ENCODE assay signal across 8 mouse cellular contexts in the genomic region with DNA sequence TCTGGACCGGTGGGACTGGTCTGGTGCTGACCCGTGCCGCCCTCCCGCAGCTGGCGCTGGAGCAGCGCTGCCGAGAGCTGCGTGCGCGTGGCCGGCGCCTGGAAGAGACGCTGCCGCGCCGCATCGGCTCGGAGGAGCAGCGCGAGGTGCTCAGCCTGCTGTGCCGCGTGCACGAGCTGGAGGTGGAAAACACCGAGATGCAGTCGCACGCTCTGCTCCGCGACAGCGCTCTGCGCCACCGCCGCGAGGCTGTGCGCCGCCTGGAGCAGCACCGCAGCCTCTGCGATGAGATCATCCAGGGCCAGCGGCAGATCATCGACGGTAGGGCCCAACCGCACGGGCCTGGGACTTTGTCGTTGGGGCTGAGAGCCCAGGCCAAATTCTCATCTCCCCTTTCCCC. TPM values are rescaled to one million over a fixed set of nuclear protein-coding genes. Genes with fewer than 3 reads are reported as not detected.
DNase-seq lines count a peak whose midpoint lies in the region; ATAC-seq and TF ChIP-seq lines count a peak whose summit lies in the region.

No protein-coding gene starts in this region.

- H3K27ac ChIP-seq in bone marrow macrophage, adult 2 months (ENCODE audit: insufficient read depth, low read depth, low read length): no peak overlapping the region
- peak overlapping the region; percentile 50; the same call in 1 of the 2 replicates for H3K27ac ChIP-seq in midbrain, embryonic 10.5 days (replicated peaks)
- no peak overlapping the region for H3K27ac ChIP-seq in stomach, postnatal 0 days (replicated peaks)

- H3K4me3 ChIP-seq in bone marrow macrophage, adult 2 months (ENCODE audit: insufficient read depth, low read length): peak overlapping the region; percentile 11; the same call in 1 of the 2 replicates
- peak overlapping the region; percentile 44 for H3K4me3 ChIP-seq in midbrain, embryonic 10.5 days
- peak overlapping the region; percentile 12; the same call in 1 of the 2 replicates for H3K4me3 ChIP-seq in stomach, postnatal 0 days (ENCODE audit: low read depth, low read length)

- no peaks in the 10 kb centered on the region for H3K9me3 ChIP-seq in midbrain, embryonic 10.5 days (replicated peaks)
- no peaks in the 10 kb centered on the region for H3K9me3 ChIP-seq in stomach, postnatal 0 days (ENCODE audit: control insufficient read depth, low read length)

- WGBS in midbrain, embryonic 10.5 days: 1% methylated on average over 43 of the region's 43 CpGs
- 3% methylated on average over 43 of the region's 43 CpGs for WGBS in stomach, postnatal 0 days

- peaks cover 6% of the 10 kb centered on the region for H3K36me3 ChIP-seq in midbrain, embryonic 10.5 days
- no peaks in the 10 kb centered on the region for H3K36me3 ChIP-seq in stomach, postnatal 0 days (ENCODE audit: control insufficient read depth, insufficient read depth, low read length)

- H3K9ac ChIP-seq in stomach, postnatal 0 days (ENCODE audit: low read length): no peak overlapping the region

- peak overlapping the region; percentile 40 for H3K4me2 ChIP-seq in stomach, postnatal 0 days (replicated peaks; ENCODE audit: low read depth)

- no peak for TF ChIP-seq CTCF in bone marrow macrophage, adult 2 months (IDR thresholded peaks at IDR 0.05; ENCODE audit: low read depth, low read length)
- TF ChIP-seq CTCF in stomach, postnatal 0 days (IDR thresholded peaks at IDR 0.05; ENCODE audit: low read depth): 0 out of 2 replicates have a peak, but pooled peaks have one; percentile 8

- H3K27me3 ChIP-seq in midbrain, embryonic 10.5 days (ENCODE audit: low read depth, poor library complexity, severe bottlenecking): peaks cover 81% of the 10 kb centered on the region
- H3K27me3 ChIP-seq in stomach, postnatal 0 days (ENCODE audit: control insufficient read depth, insufficient read depth, low read length): peaks cover 3% of the 10 kb centered on the region; the same call in 1 of the 2 replicates

- ATAC-seq in stomach, postnatal 0 days (ENCODE audit: low FRiP score, low TSS enrichment): peak; percentile 41

- no peak for TF ChIP-seq POLR2A in bone marrow macrophage, adult 2 months (IDR thresholded peaks at IDR 0.05; ENCODE audit: borderline replicate concordance, low read depth, low read length)

- H3K4me1 ChIP-seq in bone marrow macrophage, adult 2 months (ENCODE audit: control insufficient read depth, insufficient read depth, low read length): peaks cover 3% of the 10 kb centered on the region; the same call in 1 of the 2 replicates
- peaks cover 63% of the 10 kb centered on the region for H3K4me1 ChIP-seq in midbrain, embryonic 10.5 days
- no peaks in the 10 kb centered on the region for H3K4me1 ChIP-seq in stomach, postnatal 0 days (replicated peaks; ENCODE audit: control insufficient read depth, insufficient read depth)

- TF ChIP-seq EP300 in stomach, postnatal 0 days (optimal IDR thresholded peaks at IDR 0.05): no peak

- peak; percentile 43 to 53 for DNase-seq in kidney, postnatal 4 days
- DNase-seq in kidney, adult 18-20 months: no peak
- peak; percentile 47 for DNase-seq in forelimb bud, embryonic 11.5 days (ENCODE audit: low read depth, low spot score)
- peak; percentile 60 for DNase-seq in midbrain, embryonic 10.5 days (ENCODE audit: low spot score)
- DNase-seq in stomach, postnatal 0 days (ENCODE audit: low spot score): peak; percentile 46
- DNase-seq in lung, postnatal 25 days (ENCODE audit: low spot score): no peak
- DNase-seq in kidney, adult 9 months: no peak

RNA-seq across cellular contexts. Expression of a gene that starts 9.4 kb away (rescaled TPM):
- not detected in 2 replicates for polyA plus RNA-seq in bone marrow macrophage, adult 2 months (2012; ENCODE audit: insufficient read depth, insufficient read length, missing spikeins)
- 57.3 and 69.1 TPM in 2 replicates for polyA plus RNA-seq in midbrain, embryonic 10.5 days (2016; fragmentation: Nextera tagmentation; extraction: Ambion mirVana)
- polyA plus RNA-seq in stomach, postnatal 0 days (2015; fragmentation: Nextera tagmentation; extraction: Ambion mirVana): 0.44 and 0.74 TPM in 2 replicates

RNA-seq across cellular contexts. Expression of a gene that starts 12.4 kb away (rescaled TPM):
- not detected in 2 replicates for polyA plus RNA-seq in bone marrow macrophage, adult 2 months (2012; ENCODE audit: insufficient read depth, insufficient read length, missing spikeins)
- polyA plus RNA-seq in midbrain, embryonic 10.5 days (2016; fragmentation: Nextera tagmentation; extraction: Ambion mirVana): 0.27 and 0.36 TPM in 2 replicates
- 0.08 TPM in 1 of 2 replicates, not detected in the other for polyA plus RNA-seq in stomach, postnatal 0 days (2015; fragmentation: Nextera tagmentation; extraction: Ambion mirVana)

RNA-seq across cellular contexts. Expression of a gene that starts 21.1 kb away (rescaled TPM):
- 2.5 and 3.0 TPM in 2 replicates for polyA plus RNA-seq in bone marrow macrophage, adult 2 months (2012; ENCODE audit: insufficient read depth, insufficient read length, missing spikeins)
- 1.1 and 1.7 TPM in 2 replicates for polyA plus RNA-seq in midbrain, embryonic 10.5 days (2016; fragmentation: Nextera tagmentation; extraction: Ambion mirVana)
- 0.35 and 0.58 TPM in 2 replicates for polyA plus RNA-seq in stomach, postnatal 0 days (2015; fragmentation: Nextera tagmentation; extraction: Ambion mirVana)

RNA-seq across cellular contexts. Expression of a gene that starts 59.1 kb away (rescaled TPM):
- not detected in 2 replicates for polyA plus RNA-seq in bone marrow macrophage, adult 2 months (2012; ENCODE audit: insufficient read depth, insufficient read length, missing spikeins)
- polyA plus RNA-seq in midbrain, embryonic 10.5 days (2016; fragmentation: Nextera tagmentation; extraction: Ambion mirVana): 2.1 and 2.2 TPM in 2 replicates
- polyA plus RNA-seq in stomach, postnatal 0 days (2015; fragmentation: Nextera tagmentation; extraction: Ambion mirVana): 0.35 and 0.36 TPM in 2 replicates

Comparison
In these comparisons a context has a peak if more than half of its experiments do, and no peak if none do; other contexts are left out.
1. DNase-seq: peak in kidney, postnatal 4 days (2 of 2), forelimb bud, embryonic 11.5 days (single experiment), midbrain, embryonic 10.5 days (single experiment) and stomach, postnatal 0 days (single experiment); none in kidney, adult 18-20 months (single experiment), lung, postnatal 25 days (single experiment) and kidney, adult 9 months (single experiment).
2. RNA of a gene that starts 9.4 kb away (polyA plus RNA-seq): 57.3 to 69.1 TPM in midbrain, embryonic 10.5 days; 0.44 to 0.74 TPM in stomach, postnatal 0 days and not detected in bone marrow macrophage, adult 2 months; every median in the first group is over 10 times any median in the second.
3. Peak in every context shown above with its lines, with median percentiles within 50 percentile points of each other: H3K4me3 ChIP-seq.